Mouse (Mus musculus) bone marrow, adult 2 months (tissue): Measurements from ENCODE around the gene Ccser2.

Source experiments
- CTCF ChIP-seq: fragments of 200-500 bp; IDR thresholded peaks from 2 replicates; pipeline ENCODE4 v1.5.1; 2011; ENCODE audit warnings: low read length, control low read depth; ENCODE audit not compliant: control insufficient read depth, insufficient read depth
- POLR2A ChIP-seq: fragments of 200-500 bp; IDR thresholded peaks from 2 replicates; pipeline ENCODE4 v1.6.1; 2011; ENCODE audit warnings: low read depth, mild to moderate bottlenecking, control low read depth, low read length, borderline replicate concordance; ENCODE audit not compliant: control insufficient read depth

- no peak for TF ChIP-seq POLR2A
- no peak for TF ChIP-seq CTCF
Measured at GRCm38 (mm10) chr14:36921346-36922049, 47.1 kb downstream of the Ccser2 start.
